Mouse (Mus musculus) mouse trophoblast stem cell (cell line): ENCODE data around the gene Pde7b.

ENCODE experiments used
- in situ Hi-C, 2 experiments: fragments of 300-500 bp; cut with MseI, MboI; formaldehyde crosslinking; loops; 2 replicates in 1 of 2; 3 replicates in 1 of 2; pipeline ENCODE4 v1.15.1; 2025

Gene Pde7b

GRCm38 (mm10) chr10:20495051-20495450 is 229.8 kb downstream of the Pde7b start:
- in situ Hi-C loops: no loop called here

GRCm38 (mm10) chr10:20493826-20494455 is 230.9 kb downstream of the Pde7b start:
- in situ Hi-C loops: no loop called here

DNA sequence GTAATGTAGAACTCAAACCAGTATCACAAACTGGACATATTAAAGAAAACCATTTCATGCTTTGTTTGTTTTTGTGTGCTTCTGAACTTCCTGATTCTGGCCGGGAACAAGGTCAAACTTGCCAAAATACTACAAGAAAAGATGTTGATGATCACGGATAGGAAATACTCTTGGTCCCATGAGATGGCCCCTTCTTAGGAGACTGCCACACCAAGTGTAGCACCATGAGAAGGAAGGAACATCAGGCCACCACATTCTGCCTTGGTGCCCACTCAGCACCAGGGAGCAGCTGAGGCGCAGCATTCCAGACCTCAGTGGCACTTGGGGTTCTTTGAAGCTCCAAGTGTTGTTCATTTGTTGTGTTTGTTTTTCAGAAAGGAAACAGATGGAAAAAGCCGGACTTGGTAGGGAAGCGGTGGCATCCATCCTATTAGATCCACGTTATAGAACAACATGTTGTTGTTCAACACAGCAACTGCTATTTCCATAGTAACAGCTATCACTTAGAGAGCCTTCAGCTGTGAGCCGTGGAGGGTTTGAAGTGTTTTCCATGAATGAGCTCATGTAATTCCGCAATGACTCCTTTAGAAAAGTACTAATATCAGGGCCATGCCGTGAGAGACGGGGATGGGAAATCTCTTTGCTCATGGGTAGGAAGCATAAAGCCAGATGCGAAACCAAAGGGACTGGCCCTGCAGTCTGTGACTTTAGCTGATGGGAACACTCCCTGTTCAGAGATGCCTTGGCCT is 232.5 kb downstream of the Pde7b start:
- in situ Hi-C loops: no loop called here

GRCm38 (mm10) chr10:20490775-20491174 is 234.1 kb downstream of the Pde7b start:
- in situ Hi-C loops: no loop called here

DNA sequence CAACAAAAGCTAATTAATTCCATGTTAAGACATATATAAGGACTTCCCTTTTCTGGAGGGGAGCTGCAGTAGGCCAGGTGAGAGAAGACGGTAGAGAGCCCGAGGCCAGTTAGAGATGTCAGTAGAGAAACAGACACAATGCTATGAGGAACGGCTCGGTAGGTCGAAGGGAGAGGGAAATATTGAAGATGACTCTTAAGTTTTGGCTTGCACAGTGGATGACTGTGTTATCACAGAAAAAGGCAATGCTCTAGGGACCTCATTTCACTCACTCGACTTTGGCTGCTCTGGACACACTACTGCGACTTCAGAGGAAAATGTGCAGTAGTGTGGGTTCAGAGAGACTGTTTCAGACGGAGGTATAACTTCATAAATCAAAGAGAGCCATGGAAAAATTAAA is 234.6 kb downstream of the Pde7b start:
- in situ Hi-C loops: no loop called here

GRCm38 (mm10) chr10:20486461-20487253 is 238.2 kb downstream of the Pde7b start:
- in situ Hi-C loops: no loop called here

- in situ Hi-C loops: no loop called here
These were observed 239.1 kb downstream of the Pde7b start for GRCm38 (mm10) chr10:20485816-20486215.

- in situ Hi-C loops: no loop called here
These were observed 245.4 kb downstream of the Pde7b start for GRCm38 (mm10) chr10:20479481-20479880.

GRCm38 (mm10) chr10:20478456-20478855 is 246.4 kb downstream of the Pde7b start:
- in situ Hi-C loops: no loop called here

GRCm38 (mm10) chr10:20474831-20475230 is 250.0 kb downstream of the Pde7b start:
- in situ Hi-C loops: no loop called here

DNA sequence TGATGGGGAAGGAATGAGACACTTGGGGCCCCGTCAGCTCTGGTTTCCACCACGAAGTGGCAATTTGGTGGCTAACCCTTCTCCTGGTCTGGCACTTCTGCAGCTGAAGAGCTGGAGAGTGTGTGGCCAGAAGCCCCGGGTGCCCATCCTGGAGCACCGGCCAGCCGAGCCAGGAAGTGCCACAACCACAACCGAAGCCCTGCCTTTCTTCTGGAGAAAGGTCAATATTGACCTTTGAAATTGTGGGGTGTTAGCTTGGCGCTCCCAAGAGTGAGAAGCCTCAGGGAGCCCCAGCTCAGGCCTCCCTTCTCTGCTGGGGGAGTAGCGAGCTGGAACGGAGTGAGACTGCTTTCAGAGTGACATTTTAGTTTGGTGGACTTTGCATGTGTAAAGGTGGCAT is 250.8 kb downstream of the Pde7b start:
- in situ Hi-C loops: no loop called here

DNA sequence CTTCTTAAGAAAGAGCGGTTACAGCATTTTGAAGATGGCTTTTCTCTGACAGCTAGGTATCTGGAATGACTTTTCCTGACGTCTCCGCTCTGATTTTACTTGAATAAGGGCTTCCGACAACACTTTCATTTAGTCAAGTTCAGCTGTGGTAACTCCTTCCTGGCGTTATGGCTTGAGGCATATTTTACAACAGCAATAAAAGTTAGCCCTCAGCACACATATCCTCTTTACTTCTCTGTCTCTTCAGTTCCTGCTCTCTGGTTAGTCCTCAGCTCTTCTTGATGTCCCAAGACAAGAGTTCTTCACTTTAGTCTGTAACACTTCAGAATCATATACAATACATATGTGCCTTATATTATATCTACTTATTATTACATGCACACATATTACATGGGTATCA is 251.4 kb downstream of the Pde7b start:
- in situ Hi-C loops: no loop called here

DNA sequence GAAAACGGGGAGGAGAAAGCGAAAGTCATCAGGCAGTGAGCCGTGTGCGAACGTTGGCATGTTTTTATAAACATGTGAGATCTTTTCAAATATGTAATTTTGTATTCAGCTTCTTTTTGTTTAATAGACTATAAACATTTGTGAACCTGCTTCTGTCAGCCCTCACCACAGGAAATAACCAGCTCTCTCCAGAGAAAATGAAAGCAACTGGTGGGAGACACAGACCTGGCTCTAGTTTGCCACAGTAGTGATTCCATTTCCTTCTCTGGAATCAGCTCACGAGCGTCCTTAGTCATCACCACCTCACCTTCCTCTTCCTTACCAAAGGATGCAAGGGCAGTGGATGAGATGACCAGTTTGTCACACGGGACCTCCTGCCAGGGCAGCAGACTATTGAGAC is 252.9 kb downstream of the Pde7b start:
- in situ Hi-C loops: no loop called here

GRCm38 (mm10) chr10:20464631-20465030 is 260.2 kb downstream of the Pde7b start:
- in situ Hi-C loops: no loop called here

GRCm38 (mm10) chr10:20463941-20464340 is 260.9 kb downstream of the Pde7b start:
- in situ Hi-C loops: no loop called here

- in situ Hi-C loops: no loop called here
These were observed 262.3 kb downstream of the Pde7b start for GRCm38 (mm10) chr10:20462596-20462995.

GRCm38 (mm10) chr10:20459657-20460350 is 265.1 kb downstream of the Pde7b start:
- in situ Hi-C loops: no loop called here

GRCm38 (mm10) chr10:20459160-20459559 is 265.7 kb downstream of the Pde7b start:
- in situ Hi-C loops: no loop called here

GRCm38 (mm10) chr10:20454387-20455065 is 270.4 kb downstream of the Pde7b start:
- in situ Hi-C loops: no loop called here

GRCm38 (mm10) chr10:20437428-20437827 is 287.4 kb downstream of the Pde7b start:
- in situ Hi-C loops: no loop called here

GRCm38 (mm10) chr10:20437021-20437420 is 287.9 kb downstream of the Pde7b start:
- in situ Hi-C loops: no loop called here
